Mouse (Mus musculus): Measurements from ENCODE around the gene Dnajb4. TPM values are rescaled to one million over a fixed set of nuclear protein-coding genes. Genes with fewer than 3 reads are reported as not detected.
A peak's percentile ranks its signal among the peaks of the same experiment; 100 is the strongest.
"Not testable (repeated sequence)": the region's sequence is repeated elsewhere in the genome, so short reads cannot be mapped to it uniquely, and the experiment has no call there.

Gene Dnajb4
- polyA plus RNA-seq, 1 experiment from 2014 or later: 50.4 TPM

DNA sequence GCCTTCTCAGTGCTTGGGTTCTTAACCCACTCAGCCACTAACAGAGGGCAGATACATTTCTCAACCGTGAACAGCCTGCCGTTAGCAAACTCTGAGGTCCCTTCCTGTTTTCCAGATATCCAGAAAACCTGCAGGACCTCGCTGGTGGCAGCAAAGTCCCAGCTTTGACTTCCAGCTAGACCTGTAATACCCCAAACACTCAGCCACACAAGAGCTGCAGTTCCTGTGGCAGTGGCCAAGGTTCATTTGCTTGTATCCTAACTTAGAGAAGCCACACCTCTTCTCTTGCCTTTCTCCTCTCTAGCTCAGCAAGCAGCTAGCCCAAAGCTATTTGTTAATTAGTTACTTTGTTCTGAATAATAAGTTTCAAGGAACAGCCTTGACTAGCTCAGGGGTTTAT is 60.2 kb downstream of the Dnajb4 start:
- no peak overlapping the region for H3K4me3 ChIP-seq (ENCODE audit: low read depth, low read length)
- H3K27ac ChIP-seq (ENCODE audit: low read depth, low read length): no peak overlapping the region
- H3K27me3 ChIP-seq (ENCODE audit: control insufficient read depth, insufficient read depth, low read length): no peaks in the 10 kb centered on the region
- WGBS: 72% methylated on average over 3 of the region's 3 CpGs
- H3K9ac ChIP-seq (replicated peaks; ENCODE audit: low read depth, low read length): no peak overlapping the region
- H3K4me2 ChIP-seq (ENCODE audit: low read depth, low read length): no peak overlapping the region
- no peaks in the 10 kb centered on the region for H3K9me3 ChIP-seq (ENCODE audit: control insufficient read depth, low read length)
- ATAC-seq (ENCODE audit: low read depth): no peak
- no peaks in the 10 kb centered on the region for H3K36me3 ChIP-seq (ENCODE audit: control insufficient read depth, insufficient read depth, low read length)
- no peaks in the 10 kb centered on the region for H3K4me1 ChIP-seq (ENCODE audit: control insufficient read depth, insufficient read depth, low read length)

DNA sequence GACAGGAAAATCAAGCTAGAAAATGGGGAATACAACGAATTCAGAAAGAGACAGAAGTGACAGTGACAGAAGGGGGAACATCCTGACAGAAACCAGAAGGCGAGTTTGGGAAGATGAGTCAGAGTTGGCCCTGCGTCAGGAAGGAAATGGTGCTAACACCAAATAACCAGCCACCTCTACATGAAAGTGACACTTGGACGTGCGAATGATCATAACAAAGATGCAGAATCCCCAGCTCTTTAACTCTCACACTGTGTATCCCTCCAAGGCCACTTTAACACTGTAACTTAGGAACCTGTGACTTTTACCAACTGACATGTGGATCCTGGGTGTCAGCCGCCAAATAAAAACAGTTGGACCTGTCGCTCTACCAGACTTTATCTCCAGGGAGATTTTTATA is 60.7 kb downstream of the Dnajb4 start:
- Histone ChIP-seq H3K9ac (replicated peaks; ENCODE audit: low read depth, low read length) (no peak overlapping the region), H3K4me1 (ENCODE audit: control insufficient read depth, insufficient read depth, low read length) (no peaks in the 10 kb centered on the region), H3K4me3 (ENCODE audit: low read depth, low read length) (no peak overlapping the region), H3K27ac (ENCODE audit: low read depth, low read length) (no peak overlapping the region), H3K36me3 (ENCODE audit: control insufficient read depth, insufficient read depth, low read length) (no peaks in the 10 kb centered on the region), H3K9me3 (ENCODE audit: control insufficient read depth, low read length) (no peaks in the 10 kb centered on the region), H3K27me3 (ENCODE audit: control insufficient read depth, insufficient read depth, low read length) (no peaks in the 10 kb centered on the region), H3K4me2 (ENCODE audit: low read depth, low read length) (no peak overlapping the region)
- 81% methylated on average over 7 of the region's 7 CpGs for WGBS
- ATAC-seq (ENCODE audit: low read depth): no peak

- Histone ChIP-seq H3K36me3 (ENCODE audit: control insufficient read depth, insufficient read depth, low read length) (no peaks in the 10 kb centered on the region), H3K4me2 (ENCODE audit: low read depth, low read length) (no peak overlapping the region), H3K27me3 (ENCODE audit: control insufficient read depth, insufficient read depth, low read length) (no peaks in the 10 kb centered on the region), H3K9me3 (ENCODE audit: control insufficient read depth, low read length) (no peaks in the 10 kb centered on the region), H3K4me1 (ENCODE audit: control insufficient read depth, insufficient read depth, low read length) (no peaks in the 10 kb centered on the region), H3K27ac (ENCODE audit: low read depth, low read length) (no peak overlapping the region), H3K4me3 (ENCODE audit: low read depth, low read length) (no peak overlapping the region), H3K9ac (replicated peaks; ENCODE audit: low read depth, low read length) (no peak overlapping the region)
- ATAC-seq (ENCODE audit: low read depth): no peak
- 76% methylated on average over 12 of the region's 12 CpGs for WGBS
Observed at GRCm38 (mm10) chr3:152147085-152147831, 62.8 kb downstream of the Dnajb4 start.

DNA sequence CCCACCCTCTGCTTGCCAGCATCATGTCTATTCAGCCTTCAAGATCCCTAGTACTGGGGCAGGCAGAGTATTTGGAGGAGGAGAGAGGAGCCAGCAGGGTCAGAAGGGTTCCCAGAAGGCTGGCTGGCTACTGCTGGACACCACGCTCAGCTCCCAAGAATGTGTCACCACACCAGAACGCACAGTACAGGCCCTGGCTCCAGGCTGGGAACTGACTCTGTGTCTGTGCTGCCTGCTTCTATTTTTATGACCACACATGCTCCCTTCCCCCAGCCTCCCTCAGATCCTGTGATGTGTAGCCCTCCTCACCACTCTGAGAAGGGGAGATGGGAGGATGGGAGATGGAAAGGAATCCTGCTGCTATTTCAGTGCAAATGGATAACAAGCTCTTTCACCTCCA is 64.9 kb downstream of the Dnajb4 start:
- H3K4me1 ChIP-seq (ENCODE audit: control insufficient read depth, insufficient read depth, low read length): no peaks in the 10 kb centered on the region
- ATAC-seq (ENCODE audit: low read depth): peak; percentile 74; the same call in 1 of the 2 replicates
- 68% methylated on average over 2 of the region's 2 CpGs for WGBS

DNA sequence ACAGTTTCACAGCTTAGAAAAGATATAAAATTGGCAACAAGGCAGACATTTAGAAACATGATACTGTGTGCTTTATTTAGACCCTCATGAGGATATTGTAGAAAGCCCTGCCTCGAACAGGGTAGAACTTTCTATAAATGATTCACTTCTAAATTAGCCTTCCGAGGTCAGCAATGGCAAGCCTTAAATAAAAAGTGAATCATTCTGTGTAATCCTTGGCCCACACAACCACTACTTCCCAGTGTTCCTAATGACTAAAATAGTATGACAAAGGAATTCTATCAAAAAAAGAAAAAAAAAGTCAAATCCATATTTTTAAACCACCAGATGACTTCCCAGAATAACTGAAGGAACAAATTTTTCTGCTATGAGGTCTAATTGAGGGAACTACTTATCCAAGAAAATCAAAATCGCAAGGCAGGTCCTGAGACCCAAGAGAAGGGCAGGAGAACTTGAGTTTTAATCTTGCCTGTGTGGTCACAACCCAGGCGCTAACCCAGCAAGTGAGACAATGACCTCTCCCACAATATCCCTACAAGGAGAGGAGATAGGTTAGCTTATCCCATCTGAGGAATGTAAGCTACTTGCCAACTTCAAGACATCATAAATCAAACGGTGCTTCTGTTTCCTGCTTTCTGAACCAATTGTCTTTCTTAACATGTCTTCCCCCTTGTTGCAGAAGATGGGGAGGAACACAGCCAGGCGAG is 67.0 kb downstream of the Dnajb4 start:
- H3K27ac ChIP-seq (ENCODE audit: low read depth, low read length): no peak overlapping the region
- WGBS: 79% methylated on average over 6 of the region's 6 CpGs
- H3K9me3 ChIP-seq (ENCODE audit: control insufficient read depth, low read length): no peaks in the 10 kb centered on the region
- ATAC-seq (ENCODE audit: low read depth): no peak
- no peaks in the 10 kb centered on the region for H3K36me3 ChIP-seq (ENCODE audit: control insufficient read depth, insufficient read depth, low read length)
- no peak overlapping the region for H3K9ac ChIP-seq (replicated peaks; ENCODE audit: low read depth, low read length)
- H3K4me3 ChIP-seq (ENCODE audit: low read depth, low read length): no peak overlapping the region
- H3K4me2 ChIP-seq (ENCODE audit: low read depth, low read length): no peak overlapping the region
- no peaks in the 10 kb centered on the region for H3K4me1 ChIP-seq (ENCODE audit: control insufficient read depth, insufficient read depth, low read length)
- H3K27me3 ChIP-seq (ENCODE audit: control insufficient read depth, insufficient read depth, low read length): no peaks in the 10 kb centered on the region

More for the DNA sequence above, 64.9 kb downstream of the Dnajb4 start:
- H3K9me3 ChIP-seq (ENCODE audit: control insufficient read depth, low read length): no peaks in the 10 kb centered on the region
- H3K27ac ChIP-seq (ENCODE audit: low read depth, low read length): no peak overlapping the region
- H3K36me3 ChIP-seq (ENCODE audit: control insufficient read depth, insufficient read depth, low read length): no peaks in the 10 kb centered on the region
- no peak overlapping the region for H3K4me3 ChIP-seq (ENCODE audit: low read depth, low read length)
- no peak overlapping the region for H3K9ac ChIP-seq (replicated peaks; ENCODE audit: low read depth, low read length)
- no peaks in the 10 kb centered on the region for H3K27me3 ChIP-seq (ENCODE audit: control insufficient read depth, insufficient read depth, low read length)
- no peak overlapping the region for H3K4me2 ChIP-seq (ENCODE audit: low read depth, low read length)

DNA sequence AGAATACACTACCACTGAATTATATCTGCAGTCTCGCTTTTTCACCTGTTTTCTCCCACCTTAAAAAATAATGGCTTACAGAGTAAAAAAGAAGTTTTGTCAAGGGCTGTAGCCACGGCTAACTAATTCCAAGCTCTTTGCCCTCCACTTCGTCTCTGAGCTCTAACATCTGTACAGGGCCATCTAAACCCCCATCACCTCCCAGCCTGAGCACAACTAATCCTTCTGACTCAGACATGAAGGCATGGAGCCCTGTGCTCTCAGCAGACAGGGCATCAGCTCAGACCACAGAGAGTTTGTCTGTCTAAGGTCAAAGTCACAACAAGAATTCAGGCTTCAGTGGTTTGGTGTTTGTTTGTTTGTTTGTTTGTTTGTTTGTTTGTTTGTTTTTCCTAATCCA is 68.0 kb downstream of the Dnajb4 start:
- H3K27me3 ChIP-seq (ENCODE audit: control insufficient read depth, insufficient read depth, low read length): no peaks in the 10 kb centered on the region
- H3K9ac ChIP-seq (replicated peaks; ENCODE audit: low read depth, low read length): no peak overlapping the region
- H3K9me3 ChIP-seq (ENCODE audit: control insufficient read depth, low read length): no peaks in the 10 kb centered on the region
- 83% methylated on average over 3 of the region's 3 CpGs for WGBS
- no peaks in the 10 kb centered on the region for H3K36me3 ChIP-seq (ENCODE audit: control insufficient read depth, insufficient read depth, low read length)
- no peak overlapping the region for H3K4me3 ChIP-seq (ENCODE audit: low read depth, low read length)
- H3K4me2 ChIP-seq (ENCODE audit: low read depth, low read length): no peak overlapping the region
- no peak for ATAC-seq (ENCODE audit: low read depth)
- no peaks in the 10 kb centered on the region for H3K4me1 ChIP-seq (ENCODE audit: control insufficient read depth, insufficient read depth, low read length)
- no peak overlapping the region for H3K27ac ChIP-seq (ENCODE audit: low read depth, low read length)

GRCm38 (mm10) chr3:152139308-152139707 is 70.8 kb downstream of the Dnajb4 start:
- not testable (repeated sequence) for H3K9me3 ChIP-seq (ENCODE audit: control insufficient read depth, low read length); H3K4me2 ChIP-seq (ENCODE audit: low read depth, low read length); ATAC-seq (ENCODE audit: low read depth); H3K4me1 ChIP-seq (ENCODE audit: control insufficient read depth, insufficient read depth, low read length); H3K27ac ChIP-seq (ENCODE audit: low read depth, low read length); H3K27me3 ChIP-seq (ENCODE audit: control insufficient read depth, insufficient read depth, low read length); H3K4me3 ChIP-seq (ENCODE audit: low read depth, low read length); H3K36me3 ChIP-seq (ENCODE audit: control insufficient read depth, insufficient read depth, low read length); H3K9ac ChIP-seq (replicated peaks; ENCODE audit: low read depth, low read length)
- WGBS: 93% methylated on average over 3 of the region's 3 CpGs

DNA sequence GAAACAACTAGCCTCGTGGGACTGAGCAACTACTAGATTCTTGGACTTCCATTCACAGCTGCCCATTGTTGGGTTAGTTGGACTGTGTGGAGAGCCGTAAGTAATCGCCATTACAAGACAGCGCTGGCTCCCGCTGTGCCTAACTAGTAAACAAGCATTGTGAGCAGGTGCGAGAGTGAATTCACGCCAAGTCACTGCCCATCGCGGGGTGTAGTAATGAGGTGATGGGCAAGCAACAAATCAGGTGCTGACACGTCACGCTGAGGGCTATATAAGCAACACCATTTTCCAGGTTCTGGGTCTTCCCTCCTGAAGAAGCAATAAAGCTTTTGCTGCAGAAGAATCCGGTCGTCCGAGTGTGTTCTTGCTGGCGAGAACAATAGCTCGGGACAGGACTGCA is 74.0 kb downstream of the Dnajb4 start:
- H3K36me3 ChIP-seq (ENCODE audit: control insufficient read depth, insufficient read depth, low read length); H3K4me3 ChIP-seq (ENCODE audit: low read depth, low read length); H3K4me2 ChIP-seq (ENCODE audit: low read depth, low read length); H3K4me1 ChIP-seq (ENCODE audit: control insufficient read depth, insufficient read depth, low read length); ATAC-seq (ENCODE audit: low read depth); H3K27ac ChIP-seq (ENCODE audit: low read depth, low read length); H3K27me3 ChIP-seq (ENCODE audit: control insufficient read depth, insufficient read depth, low read length); H3K9ac ChIP-seq (replicated peaks; ENCODE audit: low read depth, low read length); H3K9me3 ChIP-seq (ENCODE audit: control insufficient read depth, low read length): not testable (repeated sequence)
- WGBS: 80% methylated on average over 16 of the region's 16 CpGs

- 88% methylated on average over 9 of the region's 9 CpGs for WGBS
- no peak overlapping the region for H3K4me2 ChIP-seq (ENCODE audit: low read depth, low read length)
- no peak overlapping the region for H3K27ac ChIP-seq (ENCODE audit: low read depth, low read length)
- H3K4me1 ChIP-seq (ENCODE audit: control insufficient read depth, insufficient read depth, low read length): no peaks in the 10 kb centered on the region
- no peak for ATAC-seq (ENCODE audit: low read depth)
- no peaks in the 10 kb centered on the region for H3K36me3 ChIP-seq (ENCODE audit: control insufficient read depth, insufficient read depth, low read length)
- H3K4me3 ChIP-seq (ENCODE audit: low read depth, low read length): no peak overlapping the region
- H3K9me3 ChIP-seq (ENCODE audit: control insufficient read depth, low read length): no peaks in the 10 kb centered on the region
- H3K9ac ChIP-seq (replicated peaks; ENCODE audit: low read depth, low read length): no peak overlapping the region
- H3K27me3 ChIP-seq (ENCODE audit: control insufficient read depth, insufficient read depth, low read length): no peaks in the 10 kb centered on the region
Observed at GRCm38 (mm10) chr3:152133621-152134020, 76.5 kb downstream of the Dnajb4 start.

Data from neural tube, embryonic 14.5 days (tissue).